Mouse (Mus musculus) olfactory bulb, adult 2 months (tissue): ENCODE data around the gene Dner.

ENCODE experiments used
- CTCF ChIP-seq: fragments of 200-500 bp; IDR thresholded peaks from 2 replicates; pipeline ENCODE4 v1.5.1; 2012; ENCODE audit warnings: low read depth, mild to moderate bottlenecking, low read length, moderate library complexity; ENCODE audit not compliant: insufficient read depth
- POLR2A ChIP-seq: fragments of 200-500 bp; IDR thresholded peaks from 2 replicates; pipeline ENCODE4 v1.6.1; 2012; ENCODE audit warnings: mild to moderate bottlenecking, low read depth, low read length, moderate library complexity; ENCODE audit not compliant: insufficient read depth

DNA sequence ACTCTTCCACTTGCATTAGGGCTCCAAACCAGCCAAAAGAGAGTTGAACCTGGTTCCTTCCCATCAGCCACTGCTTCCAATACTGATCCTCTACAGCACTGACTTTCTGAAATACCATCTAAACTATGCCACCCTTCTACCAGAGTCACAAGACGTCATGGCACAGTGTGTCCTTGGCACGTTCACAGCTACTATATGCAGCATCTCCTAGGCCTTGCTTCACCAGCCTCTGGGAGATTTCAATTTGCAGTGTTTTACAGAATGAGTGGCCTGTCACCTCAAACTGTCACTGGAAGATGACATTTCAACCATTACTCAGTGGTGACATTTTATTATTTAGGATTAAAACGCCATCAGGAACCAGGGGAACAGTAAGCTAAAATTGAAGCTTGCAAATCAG lies 254.6 kb downstream of the Dner start:
- TF ChIP-seq POLR2A (no peak), CTCF (no peak)
